Mouse (Mus musculus) adrenal gland (tissue): ENCODE measurements around the gene Rnf17.

ENCODE experiments used
- intact Hi-C: fragments of 180-260 bp; cut with DNase I; formaldehyde crosslinking; loops from one replicate; pipeline ENCODE4 v1.15.1; 2025
- long read RNA-seq, 2 experiments: library from polyadenylated mRNA; unstranded; transcript quantifications; one replicate each; pipeline ENCODE4 v2.0.0; 2020; ENCODE audit warnings: borderline replicate concordance in 1 of 2; ENCODE audit not compliant: insufficient replicate concordance in 1 of 2

Gene Rnf17
- long read RNA-seq, experiment 1, partial matches to known transcripts: 1 of 1 reads
- long read RNA-seq, experiment 1, other reads (novel, unspliced or antisense): 0 of 1 reads
- long read RNA-seq, experiment 2, partial matches to known transcripts: 3 of 3 reads
- long read RNA-seq, experiment 2, other reads (novel, unspliced or antisense): 0 of 3 reads

GRCm38 (mm10) chr14:56402311-56403071, at the start of gene Rnf17:
Gene Rnf17 (plus strand): TSS chr14:56402581.
- intact Hi-C loops: no loop called here

GRCm38 (mm10) chr14:56354803-56355202, 47.6 kb upstream of the Rnf17 start:
- intact Hi-C loops: no loop called here

- intact Hi-C loops: no loop called here
Measured at GRCm38 (mm10) chr14:56355396-56355795, 47.0 kb upstream of the Rnf17 start.

GRCm38 (mm10) chr14:56356196-56356595, 46.2 kb upstream of the Rnf17 start:
- intact Hi-C loops: no loop called here

- intact Hi-C loops: no loop called here
Measured at GRCm38 (mm10) chr14:56358422-56358821, 44.0 kb upstream of the Rnf17 start.

GRCm38 (mm10) chr14:56359131-56359530, 43.2 kb upstream of the Rnf17 start:
- intact Hi-C loops: no loop called here

- intact Hi-C loops: no loop called here
Measured at GRCm38 (mm10) chr14:56364711-56365237, 37.6 kb upstream of the Rnf17 start, which contains the start of gene Atp12a. Gene Atp12a (plus strand): TSS chr14:56365068.

GRCm38 (mm10) chr14:56365292-56365691, 37.1 kb upstream of the Rnf17 start:
- intact Hi-C loops: no loop called here

- intact Hi-C loops: no loop called here
Measured at GRCm38 (mm10) chr14:56366712-56367111, 35.7 kb upstream of the Rnf17 start.

- intact Hi-C loops: no loop called here
Measured at GRCm38 (mm10) chr14:56368834-56369233, 33.5 kb upstream of the Rnf17 start.

GRCm38 (mm10) chr14:56375731-56376130, 26.6 kb upstream of the Rnf17 start:
- intact Hi-C loops: no loop called here

- intact Hi-C loops: loop anchor here (2.0 kb wide), 1 partner anchor 17 kb away; no protein-coding TSS in a partner anchor
Measured at GRCm38 (mm10) chr14:56377745-56378144, 24.6 kb upstream of the Rnf17 start.

- intact Hi-C loops: loop anchor here (2.0 kb wide), 1 partner anchor 15 kb away; no protein-coding TSS in a partner anchor
Measured at GRCm38 (mm10) chr14:56379336-56379735, 23.0 kb upstream of the Rnf17 start.

- intact Hi-C loops: no loop called here
Measured at GRCm38 (mm10) chr14:56382366-56382765, 20.0 kb upstream of the Rnf17 start.

GRCm38 (mm10) chr14:56390247-56390646, 12.1 kb upstream of the Rnf17 start:
- intact Hi-C loops: loop anchor here (10.0 kb wide), 2 partner anchors 185 to 215 kb away; partner anchors contain the start of gene Gzmn

GRCm38 (mm10) chr14:56393704-56394312, 8.6 kb upstream of the Rnf17 start:
- intact Hi-C loops: loop anchor here (2.0 to 10.0 kb wide), 3 partner anchors 15 to 219 kb away; partner anchors contain the start of gene Gzmn

- intact Hi-C loops: loop anchor here (10.0 kb wide), 2 partner anchors 193 to 223 kb away; partner anchors contain the start of gene Gzmn
Measured at GRCm38 (mm10) chr14:56398001-56398400, 4.4 kb upstream of the Rnf17 start.

- intact Hi-C loops: no loop called here
Measured at GRCm38 (mm10) chr14:56403072-56403375, 643 bp downstream of the Rnf17 start.

GRCm38 (mm10) chr14:56462090-56462489, 59.7 kb downstream of the Rnf17 start:
- intact Hi-C loops: no loop called here

- intact Hi-C loops: no loop called here
Measured at GRCm38 (mm10) chr14:56462729-56463128, 60.3 kb downstream of the Rnf17 start.

GRCm38 (mm10) chr14:56468145-56468544, 65.8 kb downstream of the Rnf17 start:
- intact Hi-C loops: no loop called here

- intact Hi-C loops: no loop called here
Measured at GRCm38 (mm10) chr14:56489806-56490205, 87.4 kb downstream of the Rnf17 start.
